Mouse (Mus musculus) ES-CJ7 (cell line): ENCODE data around the gene Pfkfb3.
"Not testable (repeated sequence)": the region's sequence is repeated elsewhere in the genome, so short reads cannot be mapped to it uniquely, and the experiment has no call there.

Experiments used
- DNase-seq: peaks from one replicate; pipeline ENCODE4 v3.0.0; 2011; ENCODE audit warnings: low read depth, low spot score

Gene Pfkfb3

GRCm38 (mm10) chr2:11551726-11552125 lies 2.2 kb downstream of the Pfkfb3 start:
- DNase-seq, result no peak

GRCm38 (mm10) chr2:11548508-11548907 lies 5.4 kb downstream of the Pfkfb3 start:
- no peak for DNase-seq

GRCm38 (mm10) chr2:11547609-11548008 lies 6.3 kb downstream of the Pfkfb3 start:
- DNase-seq, result peak; percentile 67

GRCm38 (mm10) chr2:11546091-11546490 lies 7.8 kb downstream of the Pfkfb3 start:
- DNase-seq, result peak; percentile 60

GRCm38 (mm10) chr2:11545380-11545779 lies 8.5 kb downstream of the Pfkfb3 start:
- peak; percentile 23 for DNase-seq

GRCm38 (mm10) chr2:11544342-11544741 lies 9.5 kb downstream of the Pfkfb3 start:
- no peak for DNase-seq

- DNase-seq, result peak; percentile 56
These were observed 10.7 kb downstream of the Pfkfb3 start for GRCm38 (mm10) chr2:11543158-11543557.

- DNase-seq, result peak; percentile 52
These were observed 11.2 kb downstream of the Pfkfb3 start for GRCm38 (mm10) chr2:11542640-11543039.

- DNase-seq, result no peak
These were observed 11.8 kb downstream of the Pfkfb3 start for GRCm38 (mm10) chr2:11542121-11542520.

GRCm38 (mm10) chr2:11541528-11541927 lies 12.3 kb downstream of the Pfkfb3 start:
- DNase-seq, result not testable (repeated sequence)

- no peak for DNase-seq
These were observed 17.9 kb downstream of the Pfkfb3 start for GRCm38 (mm10) chr2:11535966-11536365.

GRCm38 (mm10) chr2:11535412-11535928 lies 18.4 kb downstream of the Pfkfb3 start:
- peak; percentile 97 for DNase-seq

- peak; percentile 36 for DNase-seq
These were observed 19.1 kb downstream of the Pfkfb3 start for GRCm38 (mm10) chr2:11534826-11535225.

- no peak for DNase-seq
These were observed 23.8 kb downstream of the Pfkfb3 start for GRCm38 (mm10) chr2:11530101-11530500.

- no peak for DNase-seq
These were observed 27.8 kb downstream of the Pfkfb3 start for GRCm38 (mm10) chr2:11526063-11526462.

GRCm38 (mm10) chr2:11524736-11525135 lies 29.1 kb downstream of the Pfkfb3 start:
- DNase-seq, result no peak

GRCm38 (mm10) chr2:11521758-11522157 lies 32.1 kb downstream of the Pfkfb3 start:
- no peak for DNase-seq

GRCm38 (mm10) chr2:11520786-11521185 lies 33.1 kb downstream of the Pfkfb3 start:
- DNase-seq, result no peak

- DNase-seq, result no peak
These were observed 38.0 kb downstream of the Pfkfb3 start for GRCm38 (mm10) chr2:11515828-11516227.

- DNase-seq, result no peak
These were observed 40.6 kb downstream of the Pfkfb3 start for GRCm38 (mm10) chr2:11513057-11513967.

- DNase-seq, result no peak
These were observed 41.8 kb downstream of the Pfkfb3 start for GRCm38 (mm10) chr2:11512127-11512526.

GRCm38 (mm10) chr2:11503736-11504135 lies 50.1 kb downstream of the Pfkfb3 start:
- no peak for DNase-seq

- DNase-seq, result peak; percentile 69
These were observed 50.9 kb downstream of the Pfkfb3 start for GRCm38 (mm10) chr2:11502901-11503431.
